Mouse (Mus musculus): ENCODE data around the gene Prph2. TPM values are rescaled to one million over a fixed set of nuclear protein-coding genes. Genes with fewer than 3 reads are reported as not detected.

Gene Prph2
- polyA plus RNA-seq, 1 experiment: not detected

DNA sequence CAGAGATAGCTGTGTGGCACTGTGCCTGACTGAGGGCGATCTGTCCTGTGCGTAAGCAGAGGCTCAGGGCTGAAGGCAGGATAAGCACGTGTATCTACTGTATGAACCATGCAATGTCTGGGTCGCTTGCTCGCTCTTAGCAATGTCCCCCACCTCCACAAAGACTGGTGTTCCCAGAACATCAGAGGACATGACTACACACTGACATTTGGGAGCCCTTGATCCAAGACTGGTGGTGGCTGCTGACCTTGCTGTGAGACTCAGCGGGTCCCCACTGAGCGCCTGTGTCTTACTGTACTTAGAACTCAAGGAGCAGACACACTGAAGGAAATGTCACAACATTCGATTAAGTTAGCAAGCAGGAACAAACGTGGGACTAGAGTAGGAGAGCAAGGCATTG lies 36.0 kb downstream of the Prph2 start:
- 87% methylated on average over 9 of the region's 9 CpGs for WGBS
- Histone ChIP-seq H3K27ac (ENCODE audit: control insufficient read depth, insufficient read depth, low read depth, low read length, poor library complexity) (no peak overlapping the region), H3K4me1 (ENCODE audit: control insufficient read depth, insufficient read depth, low read length) (no peaks in the 10 kb centered on the region), H3K4me3 (replicated peaks; ENCODE audit: control insufficient read depth, low read depth, low read length) (no peak overlapping the region)
- no peak for TF ChIP-seq POLR2A (IDR thresholded peaks at IDR 0.05; ENCODE audit: borderline replicate concordance, control insufficient read depth, low read depth, low read length)
- no peak for TF ChIP-seq CTCF (IDR thresholded peaks at IDR 0.05; ENCODE audit: control insufficient read depth, insufficient read depth, low read length)

DNA sequence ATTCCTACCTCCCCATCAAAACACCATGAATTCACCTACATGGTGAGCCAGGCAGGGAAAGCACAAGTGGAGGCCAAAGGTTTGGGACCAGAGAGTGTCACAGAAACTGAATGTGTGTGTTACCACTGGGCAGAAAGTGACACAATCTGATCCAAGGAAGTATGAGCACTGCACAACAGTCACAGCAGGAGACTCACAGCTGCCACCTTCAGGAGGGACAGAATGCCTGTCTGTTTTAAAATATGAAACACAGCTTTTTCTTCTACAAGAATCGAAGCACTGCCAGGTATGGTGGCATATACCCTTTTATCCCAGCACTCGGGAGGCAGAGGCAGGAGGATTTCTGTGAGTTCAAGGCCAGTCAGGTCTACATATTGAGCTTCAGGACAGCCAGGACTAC lies 47.8 kb downstream of the Prph2 start:
- 84% methylated on average over 2 of the region's 2 CpGs for WGBS
- Histone ChIP-seq H3K4me1 (ENCODE audit: control insufficient read depth, insufficient read depth, low read length) (no peaks in the 10 kb centered on the region), H3K27ac (ENCODE audit: control insufficient read depth, insufficient read depth, low read depth, low read length, poor library complexity) (no peak overlapping the region), H3K4me3 (replicated peaks; ENCODE audit: control insufficient read depth, low read depth, low read length) (no peak overlapping the region)
- TF ChIP-seq CTCF (IDR thresholded peaks at IDR 0.05; ENCODE audit: control insufficient read depth, insufficient read depth, low read length): no peak
- no peak for TF ChIP-seq POLR2A (IDR thresholded peaks at IDR 0.05; ENCODE audit: borderline replicate concordance, control insufficient read depth, low read depth, low read length)

DNA sequence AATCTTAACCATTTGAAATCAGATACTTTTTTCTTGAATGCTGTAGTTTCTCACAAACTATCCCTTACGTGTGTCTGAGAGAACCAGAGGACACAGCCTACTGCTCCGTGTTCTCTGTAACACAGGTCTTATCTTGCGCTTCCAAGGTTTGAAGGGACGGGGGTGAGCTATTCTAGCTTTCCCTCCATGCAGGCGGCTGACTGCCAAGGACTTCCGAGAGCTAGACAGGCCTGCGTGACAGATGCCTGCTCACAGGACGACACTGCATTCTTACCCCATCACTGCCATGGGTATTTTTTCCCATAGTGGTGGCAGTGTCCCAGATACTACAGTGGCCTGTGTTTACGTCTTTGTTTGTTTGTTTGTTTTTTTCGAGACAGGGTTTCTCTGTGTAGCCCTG lies 50.0 kb downstream of the Prph2 start:
- no peak overlapping the region for H3K27ac ChIP-seq (ENCODE audit: control insufficient read depth, insufficient read depth, low read depth, low read length, poor library complexity)
- H3K4me1 ChIP-seq (ENCODE audit: control insufficient read depth, insufficient read depth, low read length): no peaks in the 10 kb centered on the region
- WGBS: 93% methylated on average over 10 of the region's 10 CpGs

GRCm38 (mm10) chr17:46962153-46962552 lies 51.9 kb downstream of the Prph2 start:
- TF ChIP-seq CTCF (IDR thresholded peaks at IDR 0.05; ENCODE audit: control insufficient read depth, insufficient read depth, low read length) (no peak), POLR2A (IDR thresholded peaks at IDR 0.05; ENCODE audit: borderline replicate concordance, control insufficient read depth, low read depth, low read length) (no peak)
- Histone ChIP-seq H3K4me3 (replicated peaks; ENCODE audit: control insufficient read depth, low read depth, low read length) (no peak overlapping the region), H3K27ac (ENCODE audit: control insufficient read depth, insufficient read depth, low read depth, low read length, poor library complexity) (no peak overlapping the region), H3K4me1 (ENCODE audit: control insufficient read depth, insufficient read depth, low read length) (no peaks in the 10 kb centered on the region)
- WGBS: 28% methylated on average over 3 of the region's 3 CpGs

More for the DNA sequence above, 50.0 kb downstream of the Prph2 start:
- TF ChIP-seq CTCF (IDR thresholded peaks at IDR 0.05; ENCODE audit: control insufficient read depth, insufficient read depth, low read length): no peak
- no peak for TF ChIP-seq POLR2A (IDR thresholded peaks at IDR 0.05; ENCODE audit: borderline replicate concordance, control insufficient read depth, low read depth, low read length)
- H3K4me3 ChIP-seq (replicated peaks; ENCODE audit: control insufficient read depth, low read depth, low read length): no peak overlapping the region

DNA sequence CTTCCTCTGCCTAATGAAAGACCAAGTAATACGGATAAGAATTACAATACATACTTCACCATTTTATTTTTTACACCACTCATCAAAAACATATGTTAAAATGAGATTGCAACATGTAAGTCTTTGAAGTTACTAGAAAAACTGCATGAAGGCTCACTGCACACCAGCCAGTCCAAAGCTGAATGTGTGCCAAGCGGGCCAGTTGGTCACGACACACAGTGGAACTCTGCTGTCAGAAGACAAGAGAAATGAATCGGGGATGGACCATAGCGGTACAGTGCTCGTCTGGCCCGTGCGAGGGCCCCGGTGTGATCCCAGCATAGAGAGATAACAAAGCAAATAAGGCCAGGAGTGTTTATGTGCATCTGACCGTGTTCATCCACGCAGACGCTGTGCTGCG lies 52.9 kb downstream of the Prph2 start:
- 91% methylated on average over 13 of the region's 13 CpGs for WGBS
- Histone ChIP-seq H3K27ac (ENCODE audit: control insufficient read depth, insufficient read depth, low read depth, low read length, poor library complexity) (no peak overlapping the region), H3K4me1 (ENCODE audit: control insufficient read depth, insufficient read depth, low read length) (no peaks in the 10 kb centered on the region), H3K4me3 (replicated peaks; ENCODE audit: control insufficient read depth, low read depth, low read length) (no peak overlapping the region)
- TF ChIP-seq POLR2A (IDR thresholded peaks at IDR 0.05; ENCODE audit: borderline replicate concordance, control insufficient read depth, low read depth, low read length): no peak
- no peak for TF ChIP-seq CTCF (IDR thresholded peaks at IDR 0.05; ENCODE audit: control insufficient read depth, insufficient read depth, low read length)

- Histone ChIP-seq H3K4me1 (ENCODE audit: control insufficient read depth, insufficient read depth, low read length) (no peaks in the 10 kb centered on the region), H3K4me3 (replicated peaks; ENCODE audit: control insufficient read depth, low read depth, low read length) (no peak overlapping the region), H3K27ac (ENCODE audit: control insufficient read depth, insufficient read depth, low read depth, low read length, poor library complexity) (no peak overlapping the region)
- TF ChIP-seq CTCF (IDR thresholded peaks at IDR 0.05; ENCODE audit: control insufficient read depth, insufficient read depth, low read length) (no peak), POLR2A (IDR thresholded peaks at IDR 0.05; ENCODE audit: borderline replicate concordance, control insufficient read depth, low read depth, low read length) (no peak)
- 78% methylated on average over 14 of the region's 14 CpGs for WGBS
Measured at GRCm38 (mm10) chr17:46966892-46967291, 56.6 kb downstream of the Prph2 start.

DNA sequence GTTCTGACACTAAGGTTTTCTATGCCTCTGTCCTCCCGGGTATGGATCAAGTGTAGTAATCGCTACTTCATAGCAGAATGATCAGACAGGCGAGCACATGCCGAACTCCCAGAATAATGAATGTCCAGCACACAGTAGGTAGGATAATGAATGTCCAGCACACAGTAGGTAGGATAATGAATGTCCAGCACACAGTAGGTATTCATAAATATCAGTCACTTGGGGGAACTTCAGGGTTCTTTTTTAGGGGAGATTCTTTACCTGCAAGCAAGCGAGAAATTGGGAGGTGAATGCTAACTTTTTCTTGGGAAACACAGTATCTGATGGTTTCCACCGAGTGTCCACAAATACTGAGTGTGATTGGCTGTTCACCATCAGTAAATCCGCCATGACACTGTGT lies 62.3 kb downstream of the Prph2 start:
- Histone ChIP-seq H3K27ac (ENCODE audit: control insufficient read depth, insufficient read depth, low read depth, low read length, poor library complexity) (no peak overlapping the region), H3K4me3 (replicated peaks; ENCODE audit: control insufficient read depth, low read depth, low read length) (no peak overlapping the region), H3K4me1 (ENCODE audit: control insufficient read depth, insufficient read depth, low read length) (no peaks in the 10 kb centered on the region)
- WGBS: 91% methylated on average over 7 of the region's 7 CpGs
- TF ChIP-seq CTCF (IDR thresholded peaks at IDR 0.05; ENCODE audit: control insufficient read depth, insufficient read depth, low read length): no peak
- TF ChIP-seq POLR2A (IDR thresholded peaks at IDR 0.05; ENCODE audit: borderline replicate concordance, control insufficient read depth, low read depth, low read length): no peak

Other genes with a start within 250 kb of the Prph2 start
- gene Rrp36, start 236.1 kb upstream of the Prph2 start, polyA plus RNA-seq (2011; ENCODE audit: insufficient read depth, insufficient read length, low replicate concordance, missing spikeins): 10.3 and 23.3 TPM in 2 replicates
- 31.5 and 53.0 TPM in 2 replicates for gene Mea1, start 231.7 kb upstream of the Prph2 start, polyA plus RNA-seq (2011; ENCODE audit: insufficient read depth, insufficient read length, low replicate concordance, missing spikeins)
- gene Klhdc3, start 229.5 kb upstream of the Prph2 start, polyA plus RNA-seq (2011; ENCODE audit: insufficient read depth, insufficient read length, low replicate concordance, missing spikeins): 37.6 and 41.7 TPM in 2 replicates
- gene Ppp2r5d, start 205.3 kb upstream of the Prph2 start, polyA plus RNA-seq (2011; ENCODE audit: insufficient read depth, insufficient read length, low replicate concordance, missing spikeins): 23.7 and 47.1 TPM in 2 replicates
- 22.6 and 28.8 TPM in 2 replicates for gene Pex6, start 199.0 kb upstream of the Prph2 start, polyA plus RNA-seq (2011; ENCODE audit: insufficient read depth, insufficient read length, low replicate concordance, missing spikeins)
- 2.9 and 3.0 TPM in 2 replicates for gene Gnmt, start 181.3 kb upstream of the Prph2 start, polyA plus RNA-seq (2011; ENCODE audit: insufficient read depth, insufficient read length, low replicate concordance, missing spikeins)
- gene Cnpy3, start 158.2 kb upstream of the Prph2 start, polyA plus RNA-seq (2011; ENCODE audit: insufficient read depth, insufficient read length, low replicate concordance, missing spikeins): 25.4 and 46.3 TPM in 2 replicates
- 2.0 TPM in 1 of 2 replicates, not detected in the other for gene Ptcra, start 146.7 kb upstream of the Prph2 start, polyA plus RNA-seq (2011; ENCODE audit: insufficient read depth, insufficient read length, low replicate concordance, missing spikeins)
- gene 2310039H08Rik, start 137.8 kb upstream of the Prph2 start, polyA plus RNA-seq (2011; ENCODE audit: insufficient read depth, insufficient read length, low replicate concordance, missing spikeins): 18.3 and 18.7 TPM in 2 replicates
- gene Rpl7l1, start 127.8 kb upstream of the Prph2 start, polyA plus RNA-seq (2011; ENCODE audit: insufficient read depth, insufficient read length, low replicate concordance, missing spikeins): 26.9 and 45.0 TPM in 2 replicates
- 3.7 and 16.0 TPM in 2 replicates for gene Bicral, start 52.0 kb upstream of the Prph2 start, polyA plus RNA-seq (2011; ENCODE audit: insufficient read depth, insufficient read length, low replicate concordance, missing spikeins)
- gene Tbcc, start 19.8 kb upstream of the Prph2 start, polyA plus RNA-seq (2011; ENCODE audit: insufficient read depth, insufficient read length, low replicate concordance, missing spikeins): 11.8 and 24.5 TPM in 2 replicates
- gene Ubr2, start 100.1 kb downstream of the Prph2 start, polyA plus RNA-seq (2011; ENCODE audit: insufficient read depth, insufficient read length, low replicate concordance, missing spikeins): 21.7 and 49.0 TPM in 2 replicates

All from bone marrow, adult 2 months (tissue).